Mouse (Mus musculus): Measurements from ENCODE around the gene Gm10722.
"Not testable (repeated sequence)": the region's sequence is repeated elsewhere in the genome, so short reads cannot be mapped to it uniquely, and the experiment has no call there.

Gm10722 gene

DNA sequence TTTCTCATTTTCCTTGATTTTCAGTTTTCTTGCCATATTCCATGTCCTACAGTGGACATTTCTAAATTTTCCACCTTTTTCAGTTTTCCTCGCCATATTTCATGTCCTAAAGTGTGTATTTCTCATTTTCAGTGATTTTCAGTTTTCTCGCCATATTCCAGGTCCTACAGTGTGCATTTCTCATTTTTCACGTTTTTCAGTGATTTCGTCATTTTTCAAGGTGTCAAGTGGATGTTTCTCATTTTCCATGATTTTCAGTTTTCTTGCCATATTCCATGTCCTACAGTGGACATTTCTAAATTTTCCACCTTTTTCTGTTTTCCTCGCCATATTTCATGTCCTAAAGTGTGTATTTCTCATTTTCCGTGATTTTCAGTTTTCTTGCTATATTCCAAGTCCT, 24.9 kb downstream of the Gm10722 start:
- peak; percentile 68 for DNase-seq (ENCODE audit: low spot score)

GRCm38 (mm10) chr9:3026136-3026535, 25.4 kb downstream of the Gm10722 start:
- DNase-seq (ENCODE audit: low spot score), result not testable (repeated sequence)

- DNase-seq (ENCODE audit: low spot score), result not testable (repeated sequence)
Observed at GRCm38 (mm10) chr9:3026741-3027140, 26.0 kb downstream of the Gm10722 start.

DNA sequence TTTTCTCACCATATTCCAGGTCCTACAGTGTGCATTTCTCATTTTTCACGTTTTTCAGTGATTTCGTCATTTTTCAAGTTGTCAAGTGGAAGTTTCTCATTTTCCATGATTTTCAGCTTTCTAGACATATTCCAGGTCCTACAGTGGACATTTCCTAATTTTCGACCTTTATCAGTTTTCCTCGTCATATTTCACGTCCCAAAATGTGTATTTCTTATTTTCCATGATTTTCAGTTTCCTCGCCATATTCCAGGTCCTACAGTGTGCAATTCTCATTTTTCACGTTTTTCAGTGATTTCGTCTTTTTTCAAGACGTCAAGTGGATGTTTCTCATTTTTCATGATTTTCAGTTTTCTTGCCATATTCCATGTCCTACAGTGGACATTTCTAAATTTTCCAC, 26.5 kb downstream of the Gm10722 start:
- not testable (repeated sequence) for DNase-seq (ENCODE audit: low spot score)

DNA sequence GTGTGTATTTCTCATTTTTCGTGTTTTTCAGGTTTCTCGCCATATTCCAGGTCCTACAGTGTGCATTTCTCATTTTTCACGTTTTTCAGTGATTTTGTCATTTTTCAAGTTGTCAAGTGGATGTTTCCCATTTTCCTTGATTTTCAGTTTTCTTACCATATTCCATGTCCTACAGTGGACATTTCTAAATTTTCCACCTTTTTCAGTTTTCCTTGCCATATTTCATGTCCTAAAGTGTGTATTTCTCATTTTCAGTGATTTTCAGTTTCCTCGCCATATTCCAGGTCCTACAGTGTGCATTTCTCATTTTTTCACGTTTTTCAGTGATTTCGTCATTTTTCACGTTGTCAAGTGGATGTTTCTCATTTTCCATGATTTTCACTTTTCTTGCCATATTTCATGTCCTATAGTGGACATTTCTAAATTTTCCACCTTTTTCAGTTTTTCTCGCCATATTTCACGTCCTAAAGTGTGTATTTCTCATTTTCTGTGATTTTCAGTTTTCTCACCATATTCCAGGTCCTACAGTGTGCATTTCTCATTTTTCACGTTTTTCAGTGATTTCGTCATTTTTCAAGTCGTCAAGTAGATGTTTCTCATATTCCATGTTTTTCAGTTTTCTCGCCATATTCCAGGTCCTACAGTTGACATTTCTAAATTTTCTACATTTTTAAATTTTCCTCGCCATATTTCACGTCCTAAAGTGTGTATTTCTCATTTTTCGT, 28.7 kb downstream of the Gm10722 start:
- DNase-seq (ENCODE audit: low spot score), result peak; percentile 12

- not testable (repeated sequence) for DNase-seq (ENCODE audit: low spot score)
Observed at GRCm38 (mm10) chr9:3030677-3031318, 30.1 kb downstream of the Gm10722 start.

- not testable (repeated sequence) for DNase-seq (ENCODE audit: low spot score)
Observed at GRCm38 (mm10) chr9:3034299-3034698, 33.6 kb downstream of the Gm10722 start, which contains the start of gene Gm17535. Gene Gm17535 (plus strand): TSS chr9:3034599.

DNA sequence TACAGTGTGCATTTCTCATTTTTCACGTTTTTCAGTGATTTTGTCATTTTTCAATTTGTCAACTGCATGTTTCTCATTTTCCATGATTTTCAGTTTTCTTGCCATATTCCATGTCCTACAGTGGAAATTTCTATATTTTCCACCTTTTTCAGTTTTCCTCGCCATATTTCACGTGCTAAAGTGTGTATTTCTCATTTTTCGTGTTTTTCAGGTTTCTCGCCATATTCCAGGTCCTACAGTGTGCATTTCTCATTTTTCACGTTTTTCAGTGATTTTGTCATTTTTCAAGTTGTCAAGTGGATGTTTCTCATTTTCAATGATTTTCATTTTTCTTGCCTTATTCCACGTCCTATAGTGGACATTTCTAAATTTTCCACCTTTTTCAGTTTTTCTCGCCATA, 35.9 kb downstream of the Gm10722 start, which contains the start of gene Gm10715:
Gene Gm10715 (plus strand): TSS at position 301 of the 400 bp plus-strand sequence.
- not testable (repeated sequence) for DNase-seq (ENCODE audit: low spot score)

- DNase-seq (ENCODE audit: low spot score), result not testable (repeated sequence)
Observed at GRCm38 (mm10) chr9:3038161-3038560, 37.4 kb downstream of the Gm10722 start.

Measured in urinary bladder, postnatal 25 days (tissue).